Comparison of ENCODE assay signal across 15 mouse cellular contexts in genomic region chr14:52011683-52012082, GRCm38 (mm10). TPM values are rescaled to one million over a fixed set of nuclear protein-coding genes. Genes with fewer than 3 reads are reported as not detected.
A peak's percentile ranks its signal among the peaks of the same experiment; 100 is the strongest.
DNase-seq lines count a peak whose midpoint lies in the region; ATAC-seq and TF ChIP-seq lines count a peak whose summit lies in the region.
"Had no signal": no experiment of that assay in that cellular context is flagged by ENCODE, and none has a peak within 500 bp of the region (broad histone marks: within the 10 kb centered on the region; RNA-seq: fewer than 3 reads in every experiment).

No protein-coding gene starts in this region.

- intact Hi-C loops in gastrocnemius, adult 2 months (cut with DNase I) = no loop called here

- no peak overlapping the region for H3K4me3 ChIP-seq in ES-Bruce4 (ENCODE audit: low read depth, low read length)
- H3K4me3 ChIP-seq in forebrain, postnatal 0 days (ENCODE audit: low read depth, low read length) = no peak overlapping the region
- H3K4me3 ChIP-seq in midbrain, embryonic 13.5 days (replicated peaks) = peak overlapping the region; percentile 47
- H3K4me3 ChIP-seq in gastrocnemius, adult 2 months = no peak overlapping the region

- TF ChIP-seq CTCF in ES-Bruce4 (IDR thresholded peaks at IDR 0.05; ENCODE audit: low read depth, low read length) = no peak
- TF ChIP-seq CTCF in forebrain, postnatal 0 days (IDR thresholded peaks at IDR 0.05; ENCODE audit: low read depth) = no peak
- TF ChIP-seq CTCF in gastrocnemius, adult 2 months (IDR thresholded peaks at IDR 0.05) = no peak

- ATAC-seq in forebrain, postnatal 0 days = no peak
- ATAC-seq in midbrain, embryonic 13.5 days = no peak
- ATAC-seq: inflammation-experienced regulatory T-cells, adult 6 months had no signal

- 21% methylated on average over 1 of the region's 1 CpGs for WGBS in forebrain, postnatal 0 days
- WGBS in midbrain, embryonic 13.5 days = 24% methylated on average over 1 of the region's 1 CpGs

- no peak for TF ChIP-seq POLR2A in ES-Bruce4 (IDR thresholded peaks at IDR 0.05; ENCODE audit: insufficient read depth, low read length)

- no peak overlapping the region for H3K4me2 ChIP-seq in forebrain, postnatal 0 days (ENCODE audit: low read depth)
- H3K4me2 ChIP-seq in midbrain, embryonic 13.5 days (replicated peaks) = peak overlapping the region; percentile 83

- peak overlapping the region; percentile 12; the same call in 1 of the 2 replicates for H3K27ac ChIP-seq in ES-Bruce4 (ENCODE audit: insufficient read depth, low read length)
- peak overlapping the region; percentile 77 for H3K27ac ChIP-seq in forebrain, postnatal 0 days (ENCODE audit: low read depth, low read length)
- peak overlapping the region; percentile 99 for H3K27ac ChIP-seq in midbrain, embryonic 13.5 days
- H3K27ac ChIP-seq in gastrocnemius, adult 2 months = no peak overlapping the region; the same call in 1 of the 2 replicates

- H3K9me3 ChIP-seq in ES-Bruce4 (replicated peaks; ENCODE audit: control insufficient read depth, insufficient read depth, low read length, poor library complexity, severe bottlenecking) = no peaks in the 10 kb centered on the region
- H3K9me3 ChIP-seq in forebrain, postnatal 0 days (ENCODE audit: low read length) = no peaks in the 10 kb centered on the region
- no peaks in the 10 kb centered on the region for H3K9me3 ChIP-seq in midbrain, embryonic 13.5 days

- H3K4me1 ChIP-seq in ES-Bruce4 (ENCODE audit: control insufficient read depth, insufficient read depth, low read length) = peaks cover 5% of the 10 kb centered on the region
- peaks cover 20% of the 10 kb centered on the region; the same call in 1 of the 2 replicates for H3K4me1 ChIP-seq in forebrain, postnatal 0 days (ENCODE audit: insufficient read depth)
- peaks cover 81% of the 10 kb centered on the region for H3K4me1 ChIP-seq in midbrain, embryonic 13.5 days (replicated peaks)

- DNase-seq in cerebellum, adult 9-11 months = peak; percentile 53
- DNase-seq in cerebellum, adult 11 months = no peak
- no peak for DNase-seq in forebrain, postnatal 0 days
- DNase-seq in urinary bladder, postnatal 10 days (ENCODE audit: low spot score) = no peak
- no peak for DNase-seq in layer of hippocampus, postnatal 25 days (ENCODE audit: extremely low spot score in 1 of 2, low spot score in 1 of 2)
- no peak for DNase-seq in gastrocnemius, adult 2 months
- DNase-seq: adrenal gland, postnatal 36 days; right cerebral cortex, postnatal 14 days; thymus, postnatal 4 days had no signal

- H3K27me3 ChIP-seq in ES-Bruce4 (ENCODE audit: control insufficient read depth, insufficient read depth, low read length, poor library complexity, severe bottlenecking) = no peaks in the 10 kb centered on the region
- no peaks in the 10 kb centered on the region for H3K27me3 ChIP-seq in forebrain, postnatal 0 days (ENCODE audit: insufficient read depth, low read length)
- no peaks in the 10 kb centered on the region for H3K27me3 ChIP-seq in midbrain, embryonic 13.5 days

- no peak overlapping the region for H3K9ac ChIP-seq in ES-Bruce4 (ENCODE audit: low read depth, poor library complexity, severe bottlenecking)
- H3K9ac ChIP-seq in forebrain, postnatal 0 days = no peak overlapping the region
- peak overlapping the region; percentile 90; the same call in 1 of the 2 replicates for H3K9ac ChIP-seq in midbrain, embryonic 13.5 days (replicated peaks)

- H3K36me3 ChIP-seq in ES-Bruce4 (ENCODE audit: control insufficient read depth, insufficient read depth, low read length, poor library complexity, severe bottlenecking) = 0 out of 2 replicates have a peak, but pooled peaks cover 2% of the 10 kb centered on the region
- H3K36me3 ChIP-seq in forebrain, postnatal 0 days (ENCODE audit: insufficient read depth) = peaks cover 11% of the 10 kb centered on the region; the same call in 1 of the 2 replicates
- peaks cover 25% of the 10 kb centered on the region for H3K36me3 ChIP-seq in midbrain, embryonic 13.5 days

- no peak for TF ChIP-seq EP300 in ES-Bruce4 (IDR thresholded peaks at IDR 0.05; ENCODE audit: insufficient read depth, low read depth, low read length)

RNA-seq across cellular contexts. Expression of gene Tmem253, which starts 3.8 kb away (rescaled TPM):
- 1.3 and 1.9 TPM in 2 replicates for polyA plus RNA-seq in ES-Bruce4 (2011; ENCODE audit: insufficient read depth, insufficient read length, low read depth, missing spikeins)
- 0.38 TPM in 1 of 2 replicates, not detected in the other for total RNA-seq in forebrain, postnatal 0 days (2014; rRNA removed)
- polyA plus RNA-seq in forebrain, postnatal 0 days (2015; fragmentation: Nextera tagmentation; extraction: Ambion mirVana) = 0.67 TPM in 1 of 2 replicates, not detected in the other
- polyA plus RNA-seq in midbrain, embryonic 13.5 days (2015; fragmentation: Nextera tagmentation; extraction: Ambion mirVana) = 0.82 and 0.92 TPM in 2 replicates
- 1 to 10 TPM in 1 of 2 experiments, under 1 TPM in 1; 0.54 to 1.8 TPM for total RNA-seq in layer of hippocampus, postnatal 25 days (2021)
- total RNA-seq in gastrocnemius, adult 2 months (2021) = 1 to 10 TPM in 1 of 2 experiments, under 1 TPM in 1; 0.46 to 2.6 TPM
- total RNA-seq: monocyte, adult 5-6 weeks had no signal

RNA-seq across cellular contexts. Expression of gene Zfp219, which starts 8.8 kb away (rescaled TPM):
- polyA plus RNA-seq in ES-Bruce4 (2011; ENCODE audit: insufficient read depth, insufficient read length, low read depth, missing spikeins) = 64.5 and 69.1 TPM in 2 replicates
- total RNA-seq in forebrain, postnatal 0 days (2014; rRNA removed) = 37.2 and 51.4 TPM in 2 replicates
- polyA plus RNA-seq in forebrain, postnatal 0 days (2015; fragmentation: Nextera tagmentation; extraction: Ambion mirVana) = 16.6 and 19.8 TPM in 2 replicates
- 56.0 and 63.6 TPM in 2 replicates for polyA plus RNA-seq in midbrain, embryonic 13.5 days (2015; fragmentation: Nextera tagmentation; extraction: Ambion mirVana)
- total RNA-seq in layer of hippocampus, postnatal 25 days (2021) = 10 to 100 TPM; 36.0 to 39.0 TPM
- total RNA-seq in gastrocnemius, adult 2 months (2021) = 10 to 100 TPM; 13.5 to 13.8 TPM

RNA-seq across cellular contexts. Expression of gene Arhgef40, which starts 27.2 kb away (rescaled TPM):
- 20.5 and 24.8 TPM in 2 replicates for polyA plus RNA-seq in ES-Bruce4 (2011; ENCODE audit: insufficient read depth, insufficient read length, low read depth, missing spikeins)
- 61.6 and 84.6 TPM in 2 replicates for total RNA-seq in forebrain, postnatal 0 days (2014; rRNA removed)
- 27.3 and 46.8 TPM in 2 replicates for polyA plus RNA-seq in forebrain, postnatal 0 days (2015; fragmentation: Nextera tagmentation; extraction: Ambion mirVana)
- polyA plus RNA-seq in midbrain, embryonic 13.5 days (2015; fragmentation: Nextera tagmentation; extraction: Ambion mirVana) = 82.2 and 86.2 TPM in 2 replicates
- total RNA-seq in layer of hippocampus, postnatal 25 days (2021) = 10 to 100 TPM; 27.1 to 40.5 TPM
- total RNA-seq in gastrocnemius, adult 2 months (2021) = 10 to 100 TPM in 1 of 2 experiments, 1 to 10 TPM in 1; 9.6 to 14.1 TPM

RNA-seq across cellular contexts. Expression of gene Olfr221, which starts 30.6 kb away (rescaled TPM):
- not detected in 2 replicates for polyA plus RNA-seq in ES-Bruce4 (2011; ENCODE audit: insufficient read depth, insufficient read length, low read depth, missing spikeins)
- not detected in 2 replicates for total RNA-seq in forebrain, postnatal 0 days (2014; rRNA removed)
- not detected in 2 replicates for polyA plus RNA-seq in forebrain, postnatal 0 days (2015; fragmentation: Nextera tagmentation; extraction: Ambion mirVana)
- not detected in 2 replicates for polyA plus RNA-seq in midbrain, embryonic 13.5 days (2015; fragmentation: Nextera tagmentation; extraction: Ambion mirVana)
- not detected for total RNA-seq in layer of hippocampus, postnatal 25 days (2021)
- not detected for total RNA-seq in gastrocnemius, adult 2 months (2021)
- total RNA-seq: adrenal gland, postnatal 36 days; monocyte, adult 5-6 weeks had no signal
- polyA plus RNA-seq: C2C12; inflammation-experienced regulatory T-cells, adult 6 months; liver, embryonic 16.5 days had no signal
